Mouse (Mus musculus): Measurements from ENCODE around the gene Gm43738.
"Not testable (repeated sequence)": the region's sequence is repeated elsewhere in the genome, so short reads cannot be mapped to it uniquely, and the experiment has no call there.

Gm43738 gene

DNA sequence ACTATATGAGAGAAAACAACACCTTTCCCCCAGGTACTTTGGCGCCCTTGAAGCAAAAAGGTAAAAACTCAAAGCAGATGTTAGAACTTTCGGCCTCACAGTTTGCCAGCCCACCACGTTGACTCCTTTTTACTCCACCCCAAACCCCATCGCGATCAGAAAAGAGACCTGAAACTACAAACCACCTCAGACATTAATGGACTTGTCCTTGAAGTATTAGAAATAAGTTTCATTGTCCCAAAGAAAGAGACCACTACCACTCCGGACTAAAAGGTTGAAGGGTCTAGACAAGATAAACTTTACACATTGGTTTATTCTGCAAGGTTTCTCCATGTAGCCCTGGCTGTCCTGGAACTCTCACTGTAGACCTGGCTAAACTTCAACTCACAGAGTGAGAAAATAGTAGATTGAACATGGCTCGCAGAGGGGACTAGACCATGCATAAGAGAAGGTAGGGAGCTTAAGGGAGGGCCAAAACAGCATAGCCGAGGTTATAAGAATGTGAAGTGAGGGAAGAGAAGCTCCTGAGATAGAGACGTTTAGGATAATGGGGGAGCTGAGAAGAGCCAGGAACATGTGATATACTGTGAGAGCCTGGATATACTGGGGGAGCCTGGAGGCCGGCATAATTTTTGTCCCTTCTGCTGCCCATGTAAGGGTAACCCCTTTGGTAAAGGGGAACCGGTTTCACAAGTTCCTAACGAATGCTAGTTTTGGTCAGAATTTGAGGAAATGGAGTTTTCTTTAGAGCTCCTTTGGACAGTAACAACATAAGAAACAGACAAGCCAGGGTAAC is 1.8 kb upstream of the Gm43738 start:
- no peak for DNase-seq (ENCODE audit: low read depth, low spot score)

- DNase-seq (ENCODE audit: low read depth, low spot score): peak; percentile 100
Measured at GRCm38 (mm10) chr3:89101812-89102494, 1.1 kb upstream of the Gm43738 start, which contains the start of gene Fdps. Gene Fdps, minus strand, starts transcription at chr3:89101959.

DNA sequence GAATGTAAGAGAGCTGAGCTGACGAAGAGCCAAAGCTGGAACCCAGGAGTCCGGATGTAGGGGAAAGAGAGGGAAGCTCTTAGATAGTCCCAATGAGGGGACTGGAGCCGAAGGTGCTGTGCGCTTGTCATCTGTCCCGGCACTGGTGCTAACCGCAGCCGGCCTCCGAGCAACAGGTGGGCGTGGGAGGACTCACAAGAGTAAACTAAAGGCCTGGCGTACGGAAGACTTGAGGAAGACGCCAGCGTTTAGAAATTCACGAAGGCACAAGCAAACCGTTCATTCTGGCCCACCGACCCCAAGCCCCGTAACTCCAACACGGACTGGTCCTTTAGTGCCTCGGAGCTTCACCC is 536 bp upstream of the Gm43738 start:
- DNase-seq (ENCODE audit: low read depth, low spot score): no peak

DNA sequence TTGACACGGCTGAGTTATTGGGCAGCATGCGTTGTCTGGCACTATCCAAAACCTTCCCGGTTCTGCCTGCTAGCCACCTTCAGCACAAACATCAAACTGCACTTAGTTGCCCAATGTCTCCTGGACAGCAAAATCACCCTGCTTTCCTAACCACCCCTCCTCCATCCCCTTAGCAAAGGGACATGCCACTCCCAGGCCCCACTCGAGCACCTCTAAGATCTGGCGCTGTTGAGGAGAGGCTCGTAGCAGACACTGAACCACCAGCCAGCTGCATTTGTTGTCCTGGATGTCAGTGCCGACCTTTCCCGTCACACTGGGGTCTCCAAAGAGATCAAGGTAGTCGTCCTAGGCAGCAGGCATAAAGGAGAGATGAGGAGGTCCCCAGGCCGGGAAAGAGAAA is 6.9 kb downstream of the Gm43738 start:
- DNase-seq (ENCODE audit: low read depth, low spot score): no peak

DNA sequence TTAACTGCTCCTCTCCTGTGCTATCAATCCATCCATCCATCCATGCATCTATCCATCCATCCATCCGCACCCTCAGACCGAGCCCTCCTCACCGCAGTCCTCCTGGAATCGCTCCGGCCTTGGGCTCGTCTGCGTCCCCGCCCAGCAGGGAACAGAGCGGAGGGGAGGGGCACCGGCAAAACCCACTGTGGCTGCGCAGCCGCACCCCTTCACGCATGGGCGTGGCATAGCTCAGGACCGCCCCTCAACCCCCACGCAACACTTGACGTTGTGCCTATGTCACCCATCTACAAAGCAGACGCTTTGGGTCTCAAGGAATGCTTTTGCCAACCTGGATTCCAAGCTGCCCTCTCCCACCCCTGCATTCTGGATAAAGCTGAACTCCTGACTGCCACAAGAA is 7.7 kb downstream of the Gm43738 start, which contains the start of gene Rusc1:
TSS of gene Rusc1 (minus strand) at position 137 of the 400 bp plus-strand sequence.
- DNase-seq (ENCODE audit: low read depth, low spot score): peak; percentile 95

GRCm38 (mm10) chr3:89092509-89093090 is 8.3 kb downstream of the Gm43738 start:
- DNase-seq (ENCODE audit: low read depth, low spot score): no peak

GRCm38 (mm10) chr3:89091811-89092508 is 8.9 kb downstream of the Gm43738 start:
- no peak for DNase-seq (ENCODE audit: low read depth, low spot score)

- DNase-seq (ENCODE audit: low read depth, low spot score): peak; percentile 93
Measured at GRCm38 (mm10) chr3:89090694-89091655, 9.9 kb downstream of the Gm43738 start.

- peak; percentile 92 for DNase-seq (ENCODE audit: low read depth, low spot score)
Measured at GRCm38 (mm10) chr3:89089882-89090591, 10.9 kb downstream of the Gm43738 start.

GRCm38 (mm10) chr3:89088974-89089373 is 11.9 kb downstream of the Gm43738 start:
- no peak for DNase-seq (ENCODE audit: low read depth, low spot score)

DNA sequence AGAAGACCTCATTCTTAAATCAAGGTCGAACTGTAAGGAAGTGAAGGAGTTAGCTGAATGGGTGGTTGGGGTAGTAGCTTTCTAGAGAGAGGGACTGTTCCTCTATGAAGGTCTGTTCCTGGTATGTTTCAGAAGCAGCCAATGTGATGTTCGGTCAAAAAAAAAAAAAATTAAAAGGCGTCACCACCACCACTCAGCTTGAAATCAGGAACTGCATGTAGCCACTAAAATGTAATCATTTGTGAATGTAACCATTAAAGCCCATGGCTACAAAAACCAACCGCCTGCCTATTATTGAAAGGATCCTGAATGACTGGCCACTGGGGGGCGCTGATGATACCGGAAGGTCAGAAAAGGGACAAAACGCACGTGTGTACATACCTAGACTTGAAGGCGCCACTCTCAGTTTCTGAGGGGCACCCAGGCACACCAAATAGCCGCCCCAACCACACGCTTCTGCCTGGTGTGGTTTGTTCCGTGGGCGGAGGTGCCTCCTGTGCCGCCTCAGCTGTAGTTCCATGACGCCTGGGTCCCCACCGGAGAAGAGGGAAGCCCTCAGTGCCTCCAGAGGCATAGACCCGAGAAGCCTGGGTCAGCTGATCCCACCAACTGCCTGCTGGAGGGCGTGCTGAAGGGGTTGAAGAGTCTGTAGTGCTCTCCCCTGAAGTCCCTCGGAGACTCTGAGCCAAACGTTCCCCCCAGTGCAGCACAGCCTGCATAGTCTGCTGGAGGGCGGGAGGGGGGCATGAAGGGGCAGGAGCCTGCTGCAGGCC is 13.4 kb downstream of the Gm43738 start:
- peak; percentile 90 for DNase-seq (ENCODE audit: low read depth, low spot score)

DNA sequence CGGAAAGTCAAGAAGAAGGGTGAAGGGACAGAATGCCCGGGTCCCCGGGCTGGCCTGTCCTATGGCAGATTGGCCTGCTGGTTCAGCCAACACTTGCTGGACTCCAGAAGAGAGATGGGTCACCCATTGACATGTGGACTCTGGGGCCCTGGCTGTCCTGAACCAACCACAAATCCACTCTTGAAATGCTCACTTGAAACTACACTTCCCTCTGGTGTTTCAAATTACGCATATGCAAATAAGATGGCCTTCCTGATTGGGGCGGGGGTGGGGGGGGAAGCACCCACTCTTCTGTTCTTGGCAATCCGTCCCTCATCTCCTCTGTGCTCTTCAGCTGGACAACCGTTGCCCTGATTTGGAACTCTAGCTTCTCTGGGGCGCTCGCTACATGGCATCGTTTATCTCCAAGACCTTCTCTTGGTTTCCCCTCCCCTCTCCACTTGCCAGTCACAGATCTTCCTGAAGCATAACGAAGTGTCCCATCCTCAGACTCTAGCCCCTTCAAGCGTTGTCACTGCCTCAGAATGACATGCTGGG is 16.2 kb downstream of the Gm43738 start:
- DNase-seq (ENCODE audit: low read depth, low spot score): no peak

- DNase-seq (ENCODE audit: low read depth, low spot score): no peak
Measured at GRCm38 (mm10) chr3:89084133-89084532, 16.8 kb downstream of the Gm43738 start.

DNA sequence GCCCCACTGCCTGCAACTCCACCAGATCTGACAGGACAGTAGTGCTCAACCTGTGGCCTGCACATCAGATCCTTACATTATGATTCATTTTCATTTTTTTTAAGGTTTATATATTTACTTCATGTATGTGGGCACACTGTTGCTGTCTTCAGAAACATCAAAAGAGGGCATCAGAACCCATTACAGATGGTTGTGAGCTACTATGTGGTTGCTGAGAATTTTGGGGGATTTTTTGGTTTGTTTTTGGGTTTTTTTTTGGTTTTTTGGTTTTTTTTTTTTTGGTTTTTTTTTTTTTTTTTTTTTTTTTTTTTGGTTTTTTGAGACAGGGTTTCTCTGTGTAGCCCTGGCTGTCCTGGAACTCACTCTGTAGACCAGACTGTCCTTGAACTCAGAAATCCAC is 18.6 kb downstream of the Gm43738 start:
- DNase-seq (ENCODE audit: low read depth, low spot score): not testable (repeated sequence)

- no peak for DNase-seq (ENCODE audit: low read depth, low spot score)
Measured at GRCm38 (mm10) chr3:89077383-89077782, 23.5 kb downstream of the Gm43738 start.

DNA sequence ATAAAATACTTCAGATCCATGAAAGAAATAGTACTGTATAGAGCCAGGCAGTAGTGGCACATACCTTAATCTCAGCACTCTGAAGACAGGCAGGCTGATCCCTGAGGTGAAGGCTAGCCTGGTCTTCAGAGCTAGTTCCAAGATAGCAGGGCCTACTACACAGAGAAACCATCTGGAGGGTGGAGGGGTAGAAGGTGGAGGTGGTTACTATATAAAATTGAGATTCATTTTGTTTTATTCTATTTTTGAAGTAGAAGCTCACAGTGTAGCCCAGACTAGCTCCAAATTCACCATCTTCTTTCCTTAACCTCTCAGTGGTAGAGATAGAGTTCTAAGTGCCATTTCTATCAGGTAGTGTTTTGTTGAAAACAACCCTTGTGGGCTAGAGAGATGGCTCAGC is 33.6 kb downstream of the Gm43738 start:
- DNase-seq (ENCODE audit: low read depth, low spot score): no peak

DNA sequence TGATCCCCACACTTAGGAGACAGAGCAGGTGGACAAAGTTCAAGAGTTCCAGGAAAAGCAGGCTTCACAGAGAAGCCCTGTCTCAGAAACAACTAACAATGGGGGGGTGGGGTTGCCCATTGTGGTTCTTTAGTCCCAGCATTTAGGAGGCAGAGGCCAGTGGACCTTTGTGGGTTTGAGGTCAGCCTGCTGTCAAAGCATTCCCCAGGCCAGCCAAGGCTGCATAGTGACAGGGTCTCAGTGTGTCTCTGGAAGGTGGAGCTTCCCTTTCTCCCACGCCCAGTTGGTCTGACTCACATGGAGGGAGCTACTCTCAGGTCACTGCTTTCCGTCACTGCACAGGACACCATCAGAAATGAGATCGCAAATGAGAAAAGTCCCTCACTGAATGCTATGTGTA is 39.2 kb downstream of the Gm43738 start:
- DNase-seq (ENCODE audit: low read depth, low spot score): no peak

GRCm38 (mm10) chr3:89058783-89059182 is 42.1 kb downstream of the Gm43738 start:
- peak; percentile 73 for DNase-seq (ENCODE audit: low read depth, low spot score)

GRCm38 (mm10) chr3:89058361-89058760 is 42.5 kb downstream of the Gm43738 start:
- DNase-seq (ENCODE audit: low read depth, low spot score): no peak
